Mouse (Mus musculus): ENCODE measurements around the gene Hoxa10. TPM values are rescaled to one million over a fixed set of nuclear protein-coding genes. Genes with fewer than 3 reads are reported as not detected.

Gene Hoxa10
- polyA plus RNA-seq, 1 experiment: 0.54 TPM

- Histone ChIP-seq H3K4me1 (ENCODE audit: control insufficient read depth, insufficient read depth, low read length) (no peaks in the 10 kb centered on the region), H3K27ac (ENCODE audit: insufficient read depth, low read depth, low read length) (no peak overlapping the region), H3K4me3 (ENCODE audit: insufficient read depth, low read length) (no peak overlapping the region)
- no peak for TF ChIP-seq CTCF (IDR thresholded peaks at IDR 0.05; ENCODE audit: low read depth, low read length)
- no peak for TF ChIP-seq POLR2A (IDR thresholded peaks at IDR 0.05; ENCODE audit: borderline replicate concordance, low read depth, low read length)
These were observed 39.9 kb downstream of the Hoxa10 start for GRCm38 (mm10) chr6:52200751-52201250.

- Histone ChIP-seq H3K4me1 (ENCODE audit: control insufficient read depth, insufficient read depth, low read length) (no peaks in the 10 kb centered on the region), H3K4me3 (ENCODE audit: insufficient read depth, low read length) (no peak overlapping the region), H3K27ac (ENCODE audit: insufficient read depth, low read depth, low read length) (no peak overlapping the region)
- TF ChIP-seq CTCF (IDR thresholded peaks at IDR 0.05; ENCODE audit: low read depth, low read length) (no peak), POLR2A (IDR thresholded peaks at IDR 0.05; ENCODE audit: borderline replicate concordance, low read depth, low read length) (no peak)
These were observed 40.4 kb downstream of the Hoxa10 start for GRCm38 (mm10) chr6:52200073-52200750.

- TF ChIP-seq CTCF (IDR thresholded peaks at IDR 0.05; ENCODE audit: low read depth, low read length) (no peak), POLR2A (IDR thresholded peaks at IDR 0.05; ENCODE audit: borderline replicate concordance, low read depth, low read length) (no peak)
- Histone ChIP-seq H3K4me1 (ENCODE audit: control insufficient read depth, insufficient read depth, low read length) (peaks cover 4% of the 10 kb centered on the region), H3K27ac (ENCODE audit: insufficient read depth, low read depth, low read length) (no peak overlapping the region), H3K4me3 (ENCODE audit: insufficient read depth, low read length) (no peak overlapping the region)
These were observed 43.4 kb downstream of the Hoxa10 start for GRCm38 (mm10) chr6:52197271-52197670.

- H3K4me3 ChIP-seq (ENCODE audit: insufficient read depth, low read length): no peak overlapping the region
- H3K27ac ChIP-seq (ENCODE audit: insufficient read depth, low read depth, low read length): no peak overlapping the region
- peaks cover 5% of the 10 kb centered on the region for H3K4me1 ChIP-seq (ENCODE audit: control insufficient read depth, insufficient read depth, low read length)
- TF ChIP-seq CTCF (IDR thresholded peaks at IDR 0.05; ENCODE audit: low read depth, low read length) (no peak), POLR2A (IDR thresholded peaks at IDR 0.05; ENCODE audit: borderline replicate concordance, low read depth, low read length) (no peak)
These were observed 43.8 kb downstream of the Hoxa10 start for GRCm38 (mm10) chr6:52196811-52197210.

- Histone ChIP-seq H3K27ac (ENCODE audit: insufficient read depth, low read depth, low read length) (no peak overlapping the region), H3K4me3 (ENCODE audit: insufficient read depth, low read length) (no peak overlapping the region), H3K4me1 (ENCODE audit: control insufficient read depth, insufficient read depth, low read length) (peaks cover 5% of the 10 kb centered on the region)
- TF ChIP-seq POLR2A (IDR thresholded peaks at IDR 0.05; ENCODE audit: borderline replicate concordance, low read depth, low read length) (no peak), CTCF (IDR thresholded peaks at IDR 0.05; ENCODE audit: low read depth, low read length) (no peak)
These were observed 46.0 kb downstream of the Hoxa10 start for GRCm38 (mm10) chr6:52194690-52195089.

- peak overlapping the region; percentile 78 for H3K4me3 ChIP-seq (ENCODE audit: insufficient read depth, low read length)
- H3K4me1 ChIP-seq (ENCODE audit: control insufficient read depth, insufficient read depth, low read length): peaks cover 5% of the 10 kb centered on the region
- H3K27ac ChIP-seq (ENCODE audit: insufficient read depth, low read depth, low read length): no peak overlapping the region
- TF ChIP-seq CTCF (IDR thresholded peaks at IDR 0.05; ENCODE audit: low read depth, low read length) (no peak), POLR2A (IDR thresholded peaks at IDR 0.05; ENCODE audit: borderline replicate concordance, low read depth, low read length) (no peak)
These were observed 48.6 kb downstream of the Hoxa10 start for GRCm38 (mm10) chr6:52191860-52192550.

GRCm38 (mm10) chr6:52190906-52191810 is 49.5 kb downstream of the Hoxa10 start, which contains the start of gene Hoxa4:
TSS of gene Hoxa4 (minus strand) at chr6:52191753.
- Histone ChIP-seq H3K4me1 (ENCODE audit: control insufficient read depth, insufficient read depth, low read length) (peaks cover 5% of the 10 kb centered on the region), H3K27ac (ENCODE audit: insufficient read depth, low read depth, low read length) (no peak within 1 kb of the TSS), H3K4me3 (ENCODE audit: insufficient read depth, low read length) (peak within 1 kb of the TSS; percentile 78)
- TF ChIP-seq POLR2A (IDR thresholded peaks at IDR 0.05; ENCODE audit: borderline replicate concordance, low read depth, low read length): no peak
- no peak for TF ChIP-seq CTCF (IDR thresholded peaks at IDR 0.05; ENCODE audit: low read depth, low read length)

- H3K27ac ChIP-seq (ENCODE audit: insufficient read depth, low read depth, low read length): no peak overlapping the region
- TF ChIP-seq CTCF (IDR thresholded peaks at IDR 0.05; ENCODE audit: low read depth, low read length) (no peak), POLR2A (IDR thresholded peaks at IDR 0.05; ENCODE audit: borderline replicate concordance, low read depth, low read length) (no peak)
- no peak overlapping the region for H3K4me3 ChIP-seq (ENCODE audit: insufficient read depth, low read length)
- H3K4me1 ChIP-seq (ENCODE audit: control insufficient read depth, insufficient read depth, low read length): peaks cover 5% of the 10 kb centered on the region
These were observed 50.2 kb downstream of the Hoxa10 start for GRCm38 (mm10) chr6:52190410-52190809.

GRCm38 (mm10) chr6:52189909-52190308 is 50.7 kb downstream of the Hoxa10 start:
- Histone ChIP-seq H3K27ac (ENCODE audit: insufficient read depth, low read depth, low read length) (no peak overlapping the region), H3K4me3 (ENCODE audit: insufficient read depth, low read length) (no peak overlapping the region)

More at GRCm38 (mm10) chr6:52189909-52190308, 50.7 kb downstream of the Hoxa10 start:
- no peak for TF ChIP-seq POLR2A (IDR thresholded peaks at IDR 0.05; ENCODE audit: borderline replicate concordance, low read depth, low read length)
- no peak for TF ChIP-seq CTCF (IDR thresholded peaks at IDR 0.05; ENCODE audit: low read depth, low read length)
- H3K4me1 ChIP-seq (ENCODE audit: control insufficient read depth, insufficient read depth, low read length): peaks cover 5% of the 10 kb centered on the region

All from bone marrow macrophage, adult 2 months (primary cell).